Mouse (Mus musculus): ENCODE data around the gene Cdc25b.
"Not testable (repeated sequence)": the region's sequence is repeated elsewhere in the genome, so short reads cannot be mapped to it uniquely, and the experiment has no call there.

Gene Cdc25b

GRCm38 (mm10) chr2:131196606-131197316, 10.0 kb downstream of the Cdc25b start:
- no peak for DNase-seq

GRCm38 (mm10) chr2:131200710-131201109, 14.0 kb downstream of the Cdc25b start:
- no peak for DNase-seq

GRCm38 (mm10) chr2:131201262-131201661, 14.5 kb downstream of the Cdc25b start:
- DNase-seq, result no peak

- DNase-seq, result no peak
These were observed 17.2 kb downstream of the Cdc25b start for GRCm38 (mm10) chr2:131203816-131204409.

GRCm38 (mm10) chr2:131204410-131204981, 17.7 kb downstream of the Cdc25b start:
- peak; percentile 66 for DNase-seq

GRCm38 (mm10) chr2:131205521-131206182, 18.9 kb downstream of the Cdc25b start:
- DNase-seq, result no peak

- no peak for DNase-seq
These were observed 20.0 kb downstream of the Cdc25b start, which contains the start of gene Ap5s1 for GRCm38 (mm10) chr2:131206778-131207177. Gene Ap5s1, plus strand, starts transcription at chr2:131207078.

GRCm38 (mm10) chr2:131208356-131208755, 21.6 kb downstream of the Cdc25b start:
- DNase-seq, result no peak

GRCm38 (mm10) chr2:131209125-131209795, 22.5 kb downstream of the Cdc25b start:
- no peak for DNase-seq

- DNase-seq, result peak; percentile 92
These were observed 23.4 kb downstream of the Cdc25b start for GRCm38 (mm10) chr2:131209969-131210792.

GRCm38 (mm10) chr2:131211026-131211615, 24.4 kb downstream of the Cdc25b start:
- DNase-seq, result no peak

GRCm38 (mm10) chr2:131213773-131214172, 27.0 kb downstream of the Cdc25b start:
- no peak for DNase-seq

GRCm38 (mm10) chr2:131215941-131216858, 29.5 kb downstream of the Cdc25b start:
- DNase-seq, result no peak

- DNase-seq, result no peak
These were observed 33.3 kb downstream of the Cdc25b start for GRCm38 (mm10) chr2:131220030-131220429.

GRCm38 (mm10) chr2:131221853-131222515, 35.2 kb downstream of the Cdc25b start:
- DNase-seq, result no peak

- DNase-seq, result no peak
These were observed 35.8 kb downstream of the Cdc25b start for GRCm38 (mm10) chr2:131222562-131222961.

- no peak for DNase-seq
These were observed 36.8 kb downstream of the Cdc25b start for GRCm38 (mm10) chr2:131223569-131223968.

- DNase-seq, result no peak
These were observed 38.4 kb downstream of the Cdc25b start for GRCm38 (mm10) chr2:131225178-131225577.

GRCm38 (mm10) chr2:131226669-131227068, 39.9 kb downstream of the Cdc25b start:
- DNase-seq, result not testable (repeated sequence)

- no peak for DNase-seq
These were observed 40.5 kb downstream of the Cdc25b start for GRCm38 (mm10) chr2:131227243-131227642.
